Mouse (Mus musculus): ENCODE data around the gene Ret.

Ret gene

DNA sequence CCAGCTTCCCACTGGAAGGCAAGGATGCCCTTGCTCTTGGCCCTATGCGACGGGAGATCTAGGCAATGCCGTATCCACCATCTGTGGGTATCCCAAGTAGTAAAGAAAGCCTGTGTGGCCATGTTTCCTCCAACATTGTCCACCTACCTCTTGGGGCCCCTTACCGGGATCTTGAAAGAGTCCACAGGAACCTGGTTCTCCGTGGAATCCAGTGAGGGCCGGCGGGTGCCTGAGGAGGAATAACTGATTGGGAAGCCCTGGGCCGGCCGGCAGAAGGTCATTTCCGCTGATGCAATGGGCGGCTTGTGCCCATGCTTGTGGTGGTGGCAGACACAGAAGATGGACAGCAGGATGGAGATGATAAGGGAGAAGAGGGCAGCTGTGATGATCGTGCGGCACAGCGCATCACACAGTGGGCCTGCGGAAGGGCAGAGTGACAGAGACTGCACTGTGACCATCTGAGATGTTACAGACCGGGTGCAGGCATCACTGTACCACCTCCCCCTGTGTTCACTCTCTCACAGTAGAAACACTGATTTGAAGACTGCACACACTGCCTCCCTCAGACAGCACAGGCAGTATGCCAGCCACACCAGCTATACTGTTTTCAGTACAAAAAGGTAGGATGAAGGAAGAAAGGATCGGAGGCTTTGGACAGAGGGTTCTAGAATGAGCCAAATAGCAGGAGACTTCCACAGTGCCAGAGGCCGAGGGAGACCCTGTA lies 24.1 kb downstream of the Ret start:
- no peak for DNase-seq (ENCODE audit: extremely low spot score)

DNA sequence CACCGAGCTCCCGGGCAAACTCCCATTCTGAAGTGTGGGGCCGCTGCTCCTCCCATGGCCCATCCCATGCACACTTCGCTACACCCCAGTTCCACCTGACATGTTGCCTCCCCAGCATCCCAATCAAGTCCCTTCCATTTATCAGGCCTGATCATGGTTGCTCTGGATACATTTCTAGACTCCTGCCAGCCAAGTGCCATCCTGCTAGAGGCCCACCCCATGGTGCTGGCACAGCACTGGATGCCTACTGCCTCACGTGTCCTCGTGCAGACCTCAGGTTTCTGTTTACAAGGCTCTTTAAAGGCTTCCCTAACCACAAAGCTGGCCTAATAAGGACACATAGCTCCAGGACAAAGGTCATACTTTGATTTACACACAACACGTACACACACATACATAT lies 26.1 kb downstream of the Ret start:
- no peak for DNase-seq (ENCODE audit: extremely low spot score)

DNA sequence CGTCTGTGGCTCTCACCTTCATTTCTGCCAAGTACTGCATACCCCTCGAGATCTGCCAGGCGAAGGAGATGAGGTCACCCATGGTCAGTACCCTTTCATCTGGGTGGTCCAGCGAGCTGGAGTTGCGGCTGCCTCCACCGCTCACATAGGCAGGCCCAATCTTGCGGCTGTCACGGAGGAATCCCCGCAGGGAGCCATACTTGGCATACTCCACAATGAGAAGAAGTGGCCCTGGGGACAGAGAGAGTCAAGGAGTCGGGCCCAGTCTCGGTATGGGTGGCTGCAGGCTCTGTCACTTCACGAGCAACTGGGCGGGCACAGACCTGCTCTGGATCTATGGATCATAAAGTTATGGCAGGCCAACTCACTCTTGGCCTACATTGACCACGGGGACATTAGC lies 29.4 kb downstream of the Ret start:
- DNase-seq (ENCODE audit: extremely low spot score): no peak

GRCm38 (mm10) chr6:118167013-118167412 lies 30.5 kb downstream of the Ret start:
- no peak for DNase-seq (ENCODE audit: extremely low spot score)

DNA sequence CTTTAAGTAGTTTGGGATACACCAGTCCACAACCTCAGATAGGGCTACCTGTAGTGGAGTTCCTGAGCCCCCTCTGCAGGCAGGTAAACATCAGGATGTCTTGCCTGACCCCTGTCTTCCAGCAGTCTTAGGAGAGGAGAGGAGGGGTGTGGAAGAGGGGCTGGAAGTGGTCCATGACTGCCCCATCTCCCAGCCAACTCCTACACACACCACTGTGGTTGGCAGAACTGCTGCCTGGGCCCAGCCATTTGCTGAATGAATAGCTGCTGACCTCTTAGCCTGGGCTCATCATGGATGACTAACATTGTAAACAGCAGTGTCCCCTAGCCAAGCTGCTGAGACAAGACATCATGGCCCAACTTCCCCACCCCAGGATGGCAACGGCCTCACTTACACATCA lies 32.0 kb downstream of the Ret start:
- DNase-seq (ENCODE audit: extremely low spot score): no peak

- no peak for DNase-seq (ENCODE audit: extremely low spot score)
Measured at GRCm38 (mm10) chr6:118164691-118165090, 32.8 kb downstream of the Ret start.

GRCm38 (mm10) chr6:118163086-118163485 lies 34.4 kb downstream of the Ret start:
- DNase-seq (ENCODE audit: extremely low spot score): no peak

DNA sequence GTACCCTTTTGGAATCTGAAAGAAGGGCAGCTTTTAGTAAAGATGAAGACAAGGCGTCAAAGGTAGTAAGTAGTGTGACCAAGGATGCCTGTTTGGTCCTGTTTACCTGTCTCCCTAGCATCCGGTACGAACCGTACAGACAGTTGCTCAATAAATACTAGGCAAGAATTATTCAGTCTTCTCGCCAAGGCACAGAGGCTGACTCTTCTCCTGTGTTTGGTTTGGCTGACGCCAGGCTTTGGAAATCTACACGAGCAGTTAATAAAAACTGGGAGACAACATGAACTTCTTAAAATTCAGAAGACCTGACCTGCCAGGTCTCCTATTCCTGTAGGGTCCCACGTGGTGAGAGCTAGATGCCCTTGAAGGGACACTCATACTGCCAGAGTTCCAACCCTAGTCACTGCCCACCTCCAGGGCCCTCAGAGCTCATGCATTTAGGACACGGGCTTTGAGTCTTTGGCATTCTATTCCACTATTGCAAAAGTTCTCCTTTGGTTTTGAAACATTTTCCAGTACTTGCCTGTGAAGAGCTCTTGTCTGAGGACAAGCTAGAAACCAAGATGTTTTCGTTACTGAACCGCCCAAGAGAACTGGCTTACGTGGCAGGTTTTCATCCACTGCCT lies 34.9 kb downstream of the Ret start:
- DNase-seq (ENCODE audit: extremely low spot score): no peak

DNA sequence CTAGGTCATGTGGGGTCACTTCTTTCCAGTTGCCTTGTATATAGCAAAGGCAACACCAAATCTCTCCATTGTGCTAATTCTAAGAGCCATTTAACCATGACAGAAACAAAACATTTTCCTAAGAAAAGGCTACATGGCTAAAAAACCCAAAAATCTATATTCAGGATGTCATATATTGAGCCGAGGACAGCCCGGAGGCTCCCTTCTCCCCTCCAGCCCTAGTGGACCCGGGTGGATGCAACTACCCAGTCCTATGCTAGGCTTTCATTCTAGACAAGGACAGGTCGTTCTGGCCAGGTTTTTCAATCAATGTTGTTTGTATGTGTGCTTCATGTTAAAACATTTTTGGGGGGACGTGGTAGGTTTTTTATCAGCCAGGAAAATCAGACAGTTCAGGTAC lies 44.4 kb downstream of the Ret start:
- no peak for DNase-seq (ENCODE audit: extremely low spot score)

DNA sequence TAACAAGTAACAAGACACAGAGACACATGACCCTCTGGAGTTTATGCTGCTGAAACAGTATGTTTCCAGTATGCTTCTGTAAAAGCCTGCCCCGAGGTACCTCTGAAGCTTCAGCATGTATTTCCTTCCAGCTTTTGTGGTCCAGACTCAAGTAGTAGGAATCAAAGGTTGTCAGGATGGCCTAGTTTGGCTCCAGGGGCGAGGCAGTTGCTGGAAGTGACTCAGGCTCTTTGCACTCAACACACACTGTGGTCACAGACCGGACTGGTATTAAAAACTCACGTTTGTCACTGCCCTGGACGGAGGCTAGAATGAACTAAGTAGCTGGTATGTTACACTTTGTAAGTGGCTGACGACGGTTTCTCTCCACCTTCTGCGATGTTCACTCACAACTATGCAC lies 46.5 kb downstream of the Ret start:
- no peak for DNase-seq (ENCODE audit: extremely low spot score)

GRCm38 (mm10) chr6:118150538-118150937 lies 47.0 kb downstream of the Ret start:
- no peak for DNase-seq (ENCODE audit: extremely low spot score)

DNA sequence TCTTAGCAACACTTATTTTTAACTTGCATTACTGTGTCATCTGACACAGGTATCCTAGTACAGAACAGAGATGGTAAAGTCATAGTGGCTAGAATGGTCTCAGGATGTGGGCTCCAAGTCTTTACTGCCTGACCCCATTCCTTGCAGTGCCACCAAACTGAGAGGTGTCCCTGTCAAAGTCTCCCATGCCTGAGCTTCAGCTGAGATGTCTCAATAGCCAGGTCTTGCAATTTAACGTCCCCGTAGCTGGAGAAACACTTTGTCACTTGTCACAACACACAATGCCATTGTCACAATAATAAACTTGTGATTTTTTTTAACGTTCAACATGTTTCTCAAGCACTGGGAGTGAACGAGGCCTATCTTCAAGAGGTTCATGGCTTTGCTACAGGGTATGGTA lies 47.4 kb downstream of the Ret start:
- DNase-seq (ENCODE audit: extremely low spot score): no peak

DNA sequence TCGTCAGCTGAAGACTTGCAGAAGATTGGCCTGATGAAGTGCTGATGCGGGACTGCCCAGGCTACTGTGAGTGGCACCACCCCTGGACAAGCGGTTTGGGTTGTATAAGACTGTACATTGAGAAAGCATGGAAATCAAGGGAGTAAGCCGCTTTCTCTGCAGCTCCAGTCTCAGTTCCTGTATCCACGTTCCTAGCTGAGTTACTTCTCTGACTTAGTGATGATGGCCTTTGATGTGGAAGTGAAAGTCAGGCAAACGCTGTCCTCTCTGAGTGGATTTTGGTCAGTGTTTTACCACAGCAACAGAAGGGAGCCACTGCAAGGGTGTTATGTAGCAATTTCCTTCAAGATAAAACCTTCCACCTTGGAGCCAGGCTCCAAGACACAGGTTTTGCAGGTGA lies 56.6 kb downstream of the Ret start:
- no peak for DNase-seq (ENCODE audit: extremely low spot score)

DNA sequence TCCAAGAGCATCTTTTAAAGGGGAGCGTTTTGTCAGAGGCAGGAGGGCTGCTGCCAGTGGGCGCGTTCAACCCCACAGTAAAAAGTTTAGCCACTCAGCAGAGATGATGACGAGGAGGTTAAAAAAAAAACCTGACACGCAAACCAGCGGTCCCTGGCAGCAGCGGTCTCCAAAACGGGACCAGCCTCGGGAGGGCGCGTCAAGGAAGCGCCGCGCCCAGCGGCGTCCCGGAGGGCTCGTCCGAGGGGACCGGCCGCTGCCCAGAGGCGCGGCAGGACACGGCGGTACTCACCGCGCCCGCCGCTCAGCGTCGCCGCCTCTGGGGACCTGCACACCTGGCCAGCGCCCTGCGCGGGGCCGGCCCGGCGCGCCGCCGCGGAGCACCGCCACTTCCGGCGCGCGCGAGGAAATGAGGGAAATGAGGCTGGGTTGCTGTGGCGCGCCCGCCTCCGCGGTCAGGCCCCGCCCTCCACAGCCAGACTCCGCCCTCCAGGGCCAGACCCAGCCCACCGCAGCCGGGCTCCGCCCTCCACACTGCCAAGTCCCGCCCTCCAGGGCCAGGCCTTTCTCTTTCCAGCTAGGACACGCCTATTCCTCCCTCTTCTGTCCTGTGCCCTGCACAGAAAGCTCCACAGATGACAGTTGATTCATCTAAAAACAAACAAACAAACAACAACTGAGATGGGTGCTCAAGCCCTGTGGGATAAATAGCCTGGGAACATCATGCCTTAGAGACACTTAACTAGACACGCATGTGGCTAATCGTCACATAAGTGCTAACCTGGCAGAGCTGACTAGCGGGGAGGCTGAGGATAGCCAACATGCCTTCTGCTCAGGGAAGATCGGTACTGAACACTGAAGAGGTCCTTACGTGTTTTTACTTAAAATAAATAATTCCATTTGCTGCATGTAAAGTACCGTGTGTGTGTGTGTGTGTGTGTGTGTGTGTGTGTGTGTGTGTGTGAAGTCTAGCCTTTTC lies 58.5 kb downstream of the Ret start, which contains the start of gene Csgalnact2:
Gene Csgalnact2, minus strand, starts transcription at position 410 of the 979 bp plus-strand sequence.
- peak; percentile 96 for DNase-seq (ENCODE audit: extremely low spot score)

GRCm38 (mm10) chr6:118137148-118137547 lies 60.4 kb downstream of the Ret start:
- no peak for DNase-seq (ENCODE audit: extremely low spot score)

GRCm38 (mm10) chr6:118134461-118134860 lies 63.1 kb downstream of the Ret start:
- no peak for DNase-seq (ENCODE audit: extremely low spot score)

- DNase-seq (ENCODE audit: extremely low spot score): no peak
Measured at GRCm38 (mm10) chr6:118130022-118130421, 67.5 kb downstream of the Ret start.

- no peak for DNase-seq (ENCODE audit: extremely low spot score)
Measured at GRCm38 (mm10) chr6:118127827-118128487, 69.6 kb downstream of the Ret start.

GRCm38 (mm10) chr6:118127198-118127597 lies 70.3 kb downstream of the Ret start:
- DNase-seq (ENCODE audit: extremely low spot score): no peak

DNA sequence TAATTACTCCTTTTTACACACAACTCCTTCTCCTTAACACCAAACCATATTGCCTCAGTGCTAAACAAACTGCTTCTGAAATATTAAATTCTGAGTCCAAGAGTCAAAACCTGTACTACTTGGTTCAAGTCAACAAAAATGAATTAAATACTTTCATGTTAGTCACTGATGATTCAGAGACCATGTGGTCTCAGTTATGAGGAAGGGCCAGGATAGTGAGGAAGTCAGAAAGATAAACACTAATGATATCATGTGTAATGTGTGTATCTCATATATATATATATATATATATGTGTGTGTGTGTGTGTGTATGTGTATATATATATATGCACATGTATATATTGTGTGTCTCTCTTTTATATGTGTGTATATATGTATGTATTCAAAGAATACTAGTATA lies 70.9 kb downstream of the Ret start:
- no peak for DNase-seq (ENCODE audit: extremely low spot score)

DNA sequence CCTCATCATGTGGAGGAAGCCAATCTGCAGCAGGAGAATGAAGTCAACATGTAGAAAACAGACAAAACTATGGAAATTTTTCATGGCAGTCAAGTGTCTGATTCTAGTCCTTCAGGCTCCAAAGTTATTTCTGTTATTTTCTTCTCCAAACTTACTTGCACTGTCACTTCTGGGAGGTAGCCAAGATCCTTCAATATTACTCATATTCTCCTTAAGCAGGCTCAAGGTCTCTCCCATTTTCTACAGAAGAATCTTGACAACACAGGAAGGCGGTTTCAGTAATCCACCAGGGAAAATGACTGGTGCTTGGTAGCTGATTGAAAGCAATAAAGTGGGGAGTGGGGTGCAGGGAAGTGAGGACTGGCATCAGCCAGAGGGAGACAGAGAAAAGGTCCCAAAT lies 74.8 kb downstream of the Ret start:
- no peak for DNase-seq (ENCODE audit: extremely low spot score)

DNA sequence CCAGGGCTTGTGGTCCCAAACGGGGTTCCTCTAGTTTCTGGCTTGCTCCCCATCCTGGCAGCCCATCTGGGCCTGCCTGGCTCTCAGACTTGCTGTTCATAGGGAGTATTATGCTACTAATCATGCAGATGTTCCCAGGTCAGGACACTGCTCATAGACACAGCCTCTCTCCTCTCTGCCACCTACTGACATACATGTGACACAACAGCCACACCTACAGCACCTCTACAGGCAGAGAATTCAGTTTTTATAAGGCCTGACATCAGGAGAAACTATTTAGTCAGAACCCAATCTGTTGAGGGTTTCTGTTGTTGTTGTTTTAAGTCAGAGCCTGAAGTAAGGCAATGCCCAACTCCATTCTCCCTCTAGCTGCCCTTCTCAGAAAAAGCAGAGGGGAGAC lies 85.7 kb downstream of the Ret start:
- no peak for DNase-seq (ENCODE audit: extremely low spot score)

Data from embryo, embryonic 9.5 days (tissue).